Comparison of ENCODE assay signal across 9 mouse cellular contexts in the genomic region with DNA sequence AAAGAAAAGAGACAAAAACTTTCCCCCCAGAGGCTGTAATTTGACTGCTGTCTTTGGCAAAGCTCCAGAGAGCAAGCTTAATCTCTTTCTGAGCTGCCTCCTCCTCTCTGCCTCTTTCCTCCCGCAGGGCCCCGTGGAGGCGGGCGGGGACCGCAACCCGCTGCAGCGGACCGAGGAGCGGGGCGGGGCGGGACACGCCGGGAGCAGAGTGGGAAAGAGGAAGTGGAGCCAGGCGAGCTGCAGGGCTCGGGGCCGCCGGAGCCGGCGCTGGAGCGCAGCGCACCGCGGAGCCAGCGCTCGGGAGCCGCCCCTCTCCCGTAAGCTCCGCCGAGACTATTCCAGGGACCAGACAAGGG. TPM values are rescaled to one million over a fixed set of nuclear protein-coding genes. Genes with fewer than 3 reads are reported as not detected.
A peak's percentile ranks its signal among the peaks of the same experiment; 100 is the strongest.
DNase-seq lines count a peak whose midpoint lies in the region; ATAC-seq lines count a peak whose summit lies in the region.
"Had no signal": no experiment of that assay in that cellular context is flagged by ENCODE, and none has a peak within 500 bp of the region (broad histone marks: within the 10 kb centered on the region; RNA-seq: fewer than 3 reads in every experiment).

A gene (plus strand): TSS at position 217 of the 356 bp plus-strand sequence.

- peak; percentile 93 for ATAC-seq in forebrain, embryonic 13.5 days
- ATAC-seq in heart, embryonic 16.5 days (replicated peaks; ENCODE audit: extremely low read depth, insufficient read depth, low FRiP score), result peak; percentile 94
- ATAC-seq in liver, embryonic 15.5 days (ENCODE audit: insufficient read depth), result peak; percentile 70
- ATAC-seq in neural tube, embryonic 13.5 days (ENCODE audit: low read depth), result peak; percentile 88

- H3K9me3 ChIP-seq in forebrain, embryonic 13.5 days (replicated peaks), result 0 out of 2 replicates have a peak, but pooled peaks cover 3% of the 10 kb centered on the region
- H3K9me3 ChIP-seq in heart, embryonic 16.5 days (replicated peaks; ENCODE audit: control insufficient read depth, low read length), result no peaks in the 10 kb centered on the region
- H3K9me3 ChIP-seq in liver, embryonic 15.5 days (replicated peaks), result no peaks in the 10 kb centered on the region
- no peaks in the 10 kb centered on the region for H3K9me3 ChIP-seq in neural tube, embryonic 13.5 days

- DNase-seq in spleen, adult 18-20 months, result peak; percentile 28 to 39
- no peak for DNase-seq in spleen, adult 12 weeks (ENCODE audit: low spot score)
- DNase-seq in kidney, postnatal 36 days, result peak; percentile 80 to 89
- peak; percentile 87 for DNase-seq in testis, postnatal 10 days (ENCODE audit: low spot score)

- H3K9ac ChIP-seq in forebrain, embryonic 13.5 days, result peak within 1 kb of the TSS; percentile 69
- peak within 1 kb of the TSS; percentile 85 for H3K9ac ChIP-seq in heart, embryonic 16.5 days (ENCODE audit: low read length)
- peak within 1 kb of the TSS; percentile 32; the same call in 1 of the 2 replicates for H3K9ac ChIP-seq in liver, embryonic 15.5 days
- H3K9ac ChIP-seq in neural tube, embryonic 13.5 days, result peak within 1 kb of the TSS; percentile 75

- no peaks in the 10 kb centered on the region for H3K27me3 ChIP-seq in forebrain, embryonic 13.5 days
- no peaks in the 10 kb centered on the region for H3K27me3 ChIP-seq in heart, embryonic 16.5 days (ENCODE audit: control insufficient read depth, insufficient read depth, low read length)
- peaks cover 30% of the 10 kb centered on the region for H3K27me3 ChIP-seq in liver, embryonic 15.5 days
- H3K27me3 ChIP-seq in neural tube, embryonic 13.5 days, result no peaks in the 10 kb centered on the region
- H3K27me3 ChIP-seq: CH12.LX had no signal

- H3K4me3 ChIP-seq in forebrain, embryonic 13.5 days, result peak within 1 kb of the TSS; percentile 60
- H3K4me3 ChIP-seq in heart, embryonic 16.5 days (ENCODE audit: low read length), result peak within 1 kb of the TSS; percentile 78
- H3K4me3 ChIP-seq in liver, embryonic 15.5 days (replicated peaks), result peak within 1 kb of the TSS; percentile 58
- peak within 1 kb of the TSS; percentile 61 for H3K4me3 ChIP-seq in neural tube, embryonic 13.5 days

- H3K4me1 ChIP-seq in forebrain, embryonic 13.5 days, result peaks cover 7% of the 10 kb centered on the region; the same call in 1 of the 2 replicates
- no peaks in the 10 kb centered on the region for H3K4me1 ChIP-seq in heart, embryonic 16.5 days (ENCODE audit: control insufficient read depth, insufficient read depth, low read length)
- no peaks in the 10 kb centered on the region for H3K4me1 ChIP-seq in liver, embryonic 15.5 days (replicated peaks)
- H3K4me1 ChIP-seq in neural tube, embryonic 13.5 days (replicated peaks), result peaks cover 4% of the 10 kb centered on the region

- H3K4me2 ChIP-seq in forebrain, embryonic 13.5 days, result peak within 1 kb of the TSS; percentile 98
- H3K4me2 ChIP-seq in heart, embryonic 16.5 days (ENCODE audit: low read depth, low read length), result peak within 1 kb of the TSS; percentile 97
- peak within 1 kb of the TSS; percentile 74 for H3K4me2 ChIP-seq in liver, embryonic 15.5 days
- peak within 1 kb of the TSS; percentile 96 for H3K4me2 ChIP-seq in neural tube, embryonic 13.5 days

- whole genome bisulfite sequencing in forebrain, embryonic 13.5 days, result 0% methylated on average over 25 of the region's 29 CpGs
- 0% methylated on average over 26 of the region's 29 CpGs for WGBS in heart, embryonic 16.5 days
- under 1% methylated on average over 27 of the region's 29 CpGs for WGBS in liver, embryonic 15.5 days (ENCODE audit: insufficient replicate concordance)
- under 1% methylated on average over 29 of the region's 29 CpGs for WGBS in neural tube, embryonic 13.5 days

- H3K36me3 ChIP-seq in forebrain, embryonic 13.5 days (ENCODE audit: poor library complexity, severe bottlenecking), result no peaks in the 10 kb centered on the region
- no peaks in the 10 kb centered on the region for H3K36me3 ChIP-seq in heart, embryonic 16.5 days (ENCODE audit: control insufficient read depth, insufficient read depth)
- H3K36me3 ChIP-seq in liver, embryonic 15.5 days (replicated peaks), result no peaks in the 10 kb centered on the region
- no peaks in the 10 kb centered on the region for H3K36me3 ChIP-seq in neural tube, embryonic 13.5 days

- peak within 1 kb of the TSS; percentile 61 for H3K27ac ChIP-seq in forebrain, embryonic 13.5 days
- peak within 1 kb of the TSS; percentile 90 for H3K27ac ChIP-seq in heart, embryonic 16.5 days (ENCODE audit: low read length)
- peak within 1 kb of the TSS; percentile 53 for H3K27ac ChIP-seq in liver, embryonic 15.5 days (replicated peaks)
- peak within 1 kb of the TSS; percentile 79 for H3K27ac ChIP-seq in neural tube, embryonic 13.5 days (replicated peaks)

RNA-seq across cellular contexts. Expression of the gene that starts here (rescaled TPM):
- polyA plus RNA-seq in forebrain, embryonic 13.5 days (2015; fragmentation: Nextera tagmentation; extraction: Ambion mirVana), result 4.0 and 5.5 TPM in 2 replicates
- 8.1 and 9.3 TPM in 2 replicates for polyA plus RNA-seq in heart, embryonic 16.5 days (2015; fragmentation: Nextera tagmentation; extraction: Ambion mirVana)
- polyA plus RNA-seq in liver, embryonic 15.5 days (2015; fragmentation: Nextera tagmentation; extraction: Ambion mirVana), result 1.0 and 1.7 TPM in 2 replicates
- polyA plus RNA-seq in neural tube, embryonic 13.5 days (2015; fragmentation: Nextera tagmentation; extraction: Ambion mirVana), result 7.6 and 8.7 TPM in 2 replicates

Comparison
In these comparisons a context has a peak if more than half of its experiments do, and no peak if none do; other contexts are left out.
1. H3K9ac ChIP-seq: peak in every context shown above with its lines; median percentile 85 in heart, embryonic 16.5 days; 75 in neural tube, embryonic 13.5 days; 69 in forebrain, embryonic 13.5 days; 32 in liver, embryonic 15.5 days.